Mouse (Mus musculus) heart, embryonic 14.5 days (tissue): Measurements from ENCODE around the gene Ldhb. TPM values are rescaled to one million over a fixed set of nuclear protein-coding genes. Genes with fewer than 3 reads are reported as not detected.

Experiments used
- ATAC-seq: fragments of 200-750 bp; cut with Nextera tagmentation; 2 replicates; pipeline ENCODE4 v1.8.0; 2017; ENCODE audit warnings: low read depth, moderate TSS enrichment; ENCODE audit not compliant: insufficient number of reproducible peaks, insufficient read depth, low FRiP score
- H3K27ac ChIP-seq, 2 experiments: fragments of 200-500 bp in 1 of 2; fragments of 300-500 bp in 1 of 2; sonication (generic) in 1 of 2; replicated peaks in 1 of 2; 2 replicates each; pipeline ENCODE4 v1.5.1; 2012 to 2014; ENCODE audit warnings: low read depth in 2 of 2, low read length in 2 of 2, control low read depth in 1 of 2, mild to moderate bottlenecking in 1 of 2, mixed read lengths in 1 of 2; ENCODE audit not compliant: control insufficient read depth in 1 of 2, insufficient read depth in 1 of 2
- H3K27me3 ChIP-seq: fragments of 300-500 bp; sonication (generic); 2 replicates; pipeline ENCODE4 v1.6.1; 2014; ENCODE audit warnings: mild to moderate bottlenecking, low read length, control low read depth; ENCODE audit not compliant: control insufficient read depth, insufficient read depth
- H3K36me3 ChIP-seq: fragments of 300-500 bp; sonication (generic); 2 replicates; pipeline ENCODE4 v1.6.1; 2014; ENCODE audit warnings: mild to moderate bottlenecking, control low read depth, low read length, mixed read lengths; ENCODE audit not compliant: control insufficient read depth, insufficient read depth
- H3K4me1 ChIP-seq, 2 experiments: fragments of 200-500 bp in 1 of 2; fragments of 300-500 bp in 1 of 2; sonication (generic) in 1 of 2; 2 replicates each; pipeline ENCODE4 v1.6.1; 2012 to 2014; ENCODE audit warnings: low read length in 2 of 2, control low read depth in 1 of 2, mixed read lengths in 1 of 2; ENCODE audit not compliant: control insufficient read depth in 2 of 2, insufficient read depth in 2 of 2
- H3K4me2 ChIP-seq: fragments of 300-500 bp; sonication (generic); 2 replicates; pipeline ENCODE4 v1.6.1; 2014; ENCODE audit warnings: mild to moderate bottlenecking, low read length
- H3K4me3 ChIP-seq, 2 experiments: fragments of 200-500 bp in 1 of 2; fragments of 300-500 bp in 1 of 2; sonication (generic) in 1 of 2; 2 replicates each; pipeline ENCODE4 v1.5.1; 2012 to 2014; ENCODE audit warnings: low read length in 2 of 2, mild to moderate bottlenecking in 2 of 2, control low read depth in 1 of 2, low read depth in 1 of 2, moderate library complexity in 1 of 2; ENCODE audit not compliant: control insufficient read depth in 1 of 2, insufficient read depth in 1 of 2
- H3K9ac ChIP-seq: fragments of 300-500 bp; sonication (generic); 2 replicates; pipeline ENCODE4 v1.6.1; 2014; ENCODE audit warnings: mild to moderate bottlenecking, low read length
- H3K9me3 ChIP-seq: fragments of 300-500 bp; sonication (generic); 2 replicates; pipeline ENCODE4 v1.6.1; 2016; ENCODE audit warnings: low read length, control low read depth; ENCODE audit not compliant: control insufficient read depth
- WGBS: fragments of 180-500 bp; shearing (Covaris S2); extraction: QIAGEN DNeasy Blood & Tissue Kit; methylation state at CpG from one replicate; pipeline ENCODE4 v1.1.7; 2014; 5-methylcytosine and 5-hydroxymethylcytosine counted together
- polyA plus RNA-seq: library from polyadenylated mRNA; unstranded; fragments of >200 nt; fragmentation: Nextera tagmentation; extraction: Ambion mirVana; gene quantifications from 2 replicates; pipeline ENCODE4 v1.2.1, GENCODE M21; 2014

Ldhb gene
- polyA plus RNA-seq = 1,520 and 1,540 TPM in 2 replicates

DNA sequence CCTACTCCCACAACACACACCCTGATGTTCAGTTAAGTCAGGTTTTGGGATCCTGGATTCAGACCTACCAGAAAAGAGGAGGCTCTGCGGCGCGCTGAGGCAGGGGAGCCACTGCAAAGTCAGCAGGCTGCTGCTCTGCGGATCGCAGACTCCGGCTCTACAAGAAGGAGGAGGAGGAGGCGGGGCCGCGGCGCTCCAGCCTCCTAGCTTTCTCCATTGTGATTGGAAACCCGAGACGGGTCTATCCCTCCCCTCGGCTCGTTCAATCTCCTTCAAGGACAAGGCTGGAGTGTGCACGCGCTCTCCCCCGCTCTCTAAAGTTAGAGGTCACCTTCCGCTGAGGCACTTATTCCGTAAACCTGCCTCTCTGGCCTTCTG lies at the start of gene Ldhb:
TSS of gene Ldhb (minus strand) at position 173 of the 378 bp plus-strand sequence.
- Histone ChIP-seq H3K36me3 (peaks cover 26% of the 10 kb centered on the region), H3K9ac (peak within 1 kb of the TSS; percentile 85), H3K27ac (peak within 1 kb of the TSS; percentile 92 to 97), H3K9me3 (no peaks in the 10 kb centered on the region), H3K4me2 (peak within 1 kb of the TSS; percentile 75), H3K4me3 (peak within 1 kb of the TSS; percentile 70 to 76), H3K27me3 (peaks cover 11% of the 10 kb centered on the region; the same call in 1 of the 2 replicates), H3K4me1 (peaks cover 14 to 29% of the 10 kb centered on the region in 2 experiments)
- WGBS = under 1% methylated on average over 18 of the region's 19 CpGs
- ATAC-seq = peak; percentile 93

DNA sequence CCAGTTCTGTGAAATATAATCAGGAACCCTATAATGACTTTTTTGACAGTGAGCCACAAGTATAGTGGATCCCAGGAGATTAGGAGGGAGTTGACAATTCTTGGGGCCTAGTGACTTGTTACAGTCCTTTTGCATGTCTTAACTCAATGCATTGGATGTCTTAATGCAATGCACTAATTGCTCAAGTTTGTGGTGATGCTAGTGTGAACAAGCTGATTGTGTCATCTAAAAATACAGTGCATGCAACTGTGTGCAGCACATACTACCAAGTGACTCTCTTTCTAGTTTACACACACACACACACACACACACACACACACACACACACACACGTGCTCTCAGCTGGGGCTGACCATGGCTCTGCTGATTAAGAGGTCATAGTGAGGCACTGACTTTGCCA lies 48.2 kb upstream of the Ldhb start:
- no peak for ATAC-seq
- H3K4me3 ChIP-seq = no peak overlapping the region
- H3K9me3 ChIP-seq = no peaks in the 10 kb centered on the region
- H3K27me3 ChIP-seq = no peaks in the 10 kb centered on the region
- H3K9ac ChIP-seq = no peak overlapping the region
- 67% methylated on average over 1 of the region's 1 CpGs for whole genome bisulfite sequencing
- H3K27ac ChIP-seq = no peak overlapping the region
- no peak overlapping the region for H3K4me2 ChIP-seq
- no peaks in the 10 kb centered on the region for H3K36me3 ChIP-seq
- peaks cover 0 to 9% of the 10 kb centered on the region in 2 experiments; a peak in 1 of 4 replicates for H3K4me1 ChIP-seq

DNA sequence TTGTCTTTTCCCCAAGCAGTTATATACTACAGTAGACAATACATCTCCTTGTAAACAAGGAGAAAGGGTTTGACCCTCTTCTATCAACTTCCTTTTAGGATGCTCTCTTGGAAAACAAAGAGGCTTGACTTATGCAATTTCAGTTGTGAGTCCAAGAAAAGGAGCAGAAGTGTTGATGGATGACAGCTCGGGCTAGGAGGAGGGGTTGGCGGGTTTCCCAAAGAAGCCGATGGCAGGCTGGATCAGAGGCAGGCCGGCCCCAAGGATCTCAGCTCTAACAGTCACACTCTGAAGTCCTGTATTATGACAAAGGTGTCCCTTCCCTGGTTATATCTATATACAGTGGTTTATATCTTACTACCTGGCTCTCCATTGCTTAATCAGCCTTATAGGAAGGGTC lies 43.7 kb upstream of the Ldhb start:
- ATAC-seq = no peak
- H3K9me3 ChIP-seq = 0 out of 2 replicates have a peak, but pooled peaks cover 4% of the 10 kb centered on the region
- H3K9ac ChIP-seq = no peak overlapping the region
- H3K4me2 ChIP-seq = no peak overlapping the region
- H3K27me3 ChIP-seq = no peaks in the 10 kb centered on the region
- H3K36me3 ChIP-seq = no peaks in the 10 kb centered on the region
- H3K4me3 ChIP-seq = no peak overlapping the region
- peaks cover 0 to 6% of the 10 kb centered on the region in 2 experiments; a peak in 2 of 4 replicates for H3K4me1 ChIP-seq
- WGBS = 29% methylated on average over 4 of the region's 4 CpGs
- H3K27ac ChIP-seq = no peak overlapping the region

DNA sequence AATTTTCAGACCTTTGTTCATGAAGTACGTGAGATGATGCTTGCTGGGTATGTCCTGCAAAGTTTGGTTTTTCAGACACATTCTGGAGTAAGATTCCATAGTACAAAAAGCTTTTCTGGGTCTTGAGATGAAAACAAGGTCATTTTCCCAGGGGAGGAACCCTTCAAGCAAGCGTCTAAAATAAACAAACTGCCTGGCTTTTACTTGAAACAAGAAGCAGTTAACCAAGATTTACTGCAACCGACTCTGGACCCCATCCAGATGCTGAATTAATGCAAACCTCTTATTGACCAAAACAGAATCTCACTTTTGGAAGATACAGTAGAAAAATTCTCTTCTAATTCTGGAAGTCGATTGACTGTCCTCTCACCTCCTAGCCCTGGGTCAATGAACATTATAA lies 43.1 kb upstream of the Ldhb start:
- H3K4me3 ChIP-seq = no peak overlapping the region
- no peaks in the 10 kb centered on the region for H3K36me3 ChIP-seq
- WGBS = 65% methylated on average over 4 of the region's 4 CpGs
- H3K27me3 ChIP-seq = no peaks in the 10 kb centered on the region
- no peak overlapping the region; a peak in 1 of 4 replicates for H3K27ac ChIP-seq
- H3K9me3 ChIP-seq = 0 out of 2 replicates have a peak, but pooled peaks cover 4% of the 10 kb centered on the region
- H3K9ac ChIP-seq = no peak overlapping the region
- no peak overlapping the region for H3K4me2 ChIP-seq
- ATAC-seq = no peak
- H3K4me1 ChIP-seq = peaks cover 0 to 6% of the 10 kb centered on the region in 2 experiments; a peak in 2 of 4 replicates

DNA sequence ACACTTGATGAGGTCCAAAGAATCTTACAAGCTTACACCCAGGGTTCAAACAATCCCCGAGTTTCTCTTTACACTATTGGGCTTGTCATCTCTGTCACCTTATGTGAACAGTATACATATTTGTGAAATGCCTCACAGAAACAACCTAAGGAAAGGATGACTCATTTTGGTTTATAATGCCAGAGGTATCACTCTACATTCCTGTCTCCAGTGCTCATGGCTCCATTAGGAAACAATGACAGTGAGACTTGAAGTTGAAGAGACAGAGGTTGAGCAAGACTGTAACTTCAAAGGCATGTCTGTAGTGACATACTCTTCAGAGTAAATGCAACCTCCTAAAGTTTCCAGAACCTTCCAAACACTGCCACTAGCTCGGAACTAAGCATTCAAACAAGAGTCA lies 40.6 kb upstream of the Ldhb start:
- Histone ChIP-seq H3K4me1 (peaks cover 6 to 10% of the 10 kb centered on the region in 2 experiments), H3K27ac (no peak overlapping the region), H3K4me3 (no peak overlapping the region), H3K9me3 (0 out of 2 replicates have a peak, but pooled peaks cover 4% of the 10 kb centered on the region), H3K9ac (no peak overlapping the region), H3K4me2 (no peak overlapping the region), H3K36me3 (no peaks in the 10 kb centered on the region), H3K27me3 (no peaks in the 10 kb centered on the region)
- WGBS = 70% methylated on average over 2 of the region's 2 CpGs
- ATAC-seq = no peak

DNA sequence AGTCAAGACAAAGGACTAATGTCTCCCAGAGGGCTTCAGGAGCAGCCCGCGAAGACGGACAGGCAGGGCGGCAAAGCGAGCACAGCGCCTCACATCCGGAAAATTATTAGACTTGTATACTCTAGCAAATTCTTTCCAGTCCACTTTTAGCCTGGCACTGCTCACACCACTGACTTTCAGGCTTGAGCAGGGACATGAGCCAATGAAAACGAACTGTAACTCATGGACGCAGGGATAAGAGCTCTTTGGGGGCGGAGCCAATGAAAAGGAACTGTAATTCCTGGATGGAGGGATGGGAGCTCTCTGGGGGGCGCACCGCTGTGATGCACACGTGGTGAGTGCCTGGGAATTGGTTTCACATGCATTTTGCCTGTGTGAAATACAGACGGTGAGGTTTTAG lies 37.4 kb upstream of the Ldhb start:
- 0 out of 2 replicates have a peak, but pooled peaks cover 4% of the 10 kb centered on the region for H3K9me3 ChIP-seq
- peaks cover 7 to 8% of the 10 kb centered on the region in 2 experiments for H3K4me1 ChIP-seq
- no peaks in the 10 kb centered on the region for H3K27me3 ChIP-seq
- H3K36me3 ChIP-seq = no peaks in the 10 kb centered on the region
- WGBS = 44% methylated on average over 14 of the region's 14 CpGs
- H3K4me3 ChIP-seq = no peak overlapping the region
- peak overlapping the region; percentile 29 for H3K4me2 ChIP-seq
- H3K9ac ChIP-seq = no peak overlapping the region
- peak; percentile 83; the same call in 1 of the 2 replicates for ATAC-seq
- H3K27ac ChIP-seq = peak overlapping the region; percentile 9 to 49; a peak in 2 of 4 replicates

DNA sequence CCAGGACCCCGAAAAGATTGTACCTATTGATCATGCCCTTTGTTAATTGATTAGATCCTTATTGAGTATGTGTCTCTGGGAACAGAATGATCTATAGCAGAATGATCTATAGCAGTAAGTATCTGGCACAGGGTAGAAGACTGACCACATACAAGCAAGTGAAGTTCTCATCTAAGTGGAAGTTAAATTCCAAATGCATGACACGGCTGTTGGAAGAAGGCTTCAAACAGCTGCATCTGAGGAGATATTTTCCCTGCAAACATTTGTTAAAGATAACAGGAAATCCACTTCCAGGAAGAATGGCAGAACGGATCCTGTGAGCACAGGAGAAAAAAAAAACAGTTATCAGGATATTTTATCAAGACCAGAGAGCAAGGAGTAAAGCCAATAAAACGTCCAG lies 35.9 kb upstream of the Ldhb start:
- 55% methylated on average over 4 of the region's 4 CpGs for WGBS
- Histone ChIP-seq H3K27me3 (no peaks in the 10 kb centered on the region), H3K4me3 (no peak overlapping the region), H3K36me3 (no peaks in the 10 kb centered on the region), H3K27ac (no peak overlapping the region), H3K4me2 (no peak overlapping the region), H3K9ac (no peak overlapping the region), H3K9me3 (no peaks in the 10 kb centered on the region), H3K4me1 (peaks cover 7 to 8% of the 10 kb centered on the region in 2 experiments)
- ATAC-seq = no peak

DNA sequence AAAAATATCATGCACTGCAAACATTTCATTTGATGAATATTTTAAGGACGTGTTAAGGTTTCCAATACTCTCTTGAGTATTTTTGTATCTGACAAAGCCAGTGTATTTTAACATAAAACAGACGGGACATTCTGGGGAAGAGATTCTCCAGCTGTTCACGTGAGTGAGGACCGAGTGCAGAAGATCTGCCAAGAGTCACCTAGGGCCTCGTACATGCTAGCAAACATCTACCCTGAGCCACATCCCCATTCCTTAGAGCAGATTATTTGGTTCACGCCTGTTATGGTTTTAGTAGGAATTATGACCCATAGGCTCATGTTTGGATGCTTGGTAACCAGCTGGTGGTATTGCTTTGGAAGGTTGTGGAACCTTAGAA lies 35.0 kb upstream of the Ldhb start:
- Histone ChIP-seq H3K4me3 (no peak overlapping the region), H3K4me1 (peaks cover 7 to 8% of the 10 kb centered on the region in 2 experiments), H3K9me3 (no peaks in the 10 kb centered on the region), H3K9ac (no peak overlapping the region), H3K27me3 (no peaks in the 10 kb centered on the region), H3K4me2 (no peak overlapping the region), H3K36me3 (no peaks in the 10 kb centered on the region), H3K27ac (no peak overlapping the region)
- ATAC-seq = no peak
- WGBS = 72% methylated on average over 6 of the region's 6 CpGs
